In the genomic region with DNA sequence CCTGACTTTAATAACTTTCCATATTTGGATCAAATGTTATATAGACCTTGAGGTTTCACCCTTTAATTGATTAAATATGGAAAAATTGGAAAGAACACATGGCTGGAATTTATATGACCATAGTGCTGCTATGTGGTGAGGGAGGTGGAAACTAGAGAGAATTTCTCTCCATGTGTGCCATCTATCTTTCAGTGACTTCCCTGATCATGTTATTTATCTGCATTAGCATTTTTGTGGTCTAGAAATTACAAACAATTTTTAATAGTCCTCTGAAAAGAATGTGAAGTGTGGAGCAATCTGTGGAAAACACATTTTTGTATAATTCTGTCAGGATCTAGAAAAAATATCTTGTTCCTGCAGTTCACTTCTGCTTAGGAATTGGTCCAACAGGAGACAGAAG, we compare ENCODE assay signal across 28 mouse cellular contexts.
A peak's percentile ranks its signal among the peaks of the same experiment; 100 is the strongest.
DNase-seq lines count a peak whose midpoint lies in the region; ATAC-seq lines count a peak whose summit lies in the region.
"Had no signal": no experiment of that assay in that cellular context is flagged by ENCODE, and none has a peak within 500 bp of the region (broad histone marks: within the 10 kb centered on the region; RNA-seq: fewer than 3 reads in every experiment).

No protein-coding gene starts in this region.

- 0 out of 2 replicates have a peak, but pooled peaks cover 6% of the 10 kb centered on the region for H3K4me1 ChIP-seq in embryonic facial prominence, embryonic 14.5 days (ENCODE audit: control insufficient read depth, insufficient read depth, low read length)
- H3K4me1 ChIP-seq in embryonic facial prominence, embryonic 10.5 days = peaks cover 9% of the 10 kb centered on the region
- peaks cover 5% of the 10 kb centered on the region for H3K4me1 ChIP-seq in limb, embryonic 15.5 days
- H3K4me1 ChIP-seq: forebrain, embryonic 13.5 days; hindbrain, embryonic 13.5 days; midbrain, embryonic 12.5 days; neural tube, embryonic 13.5 days had no signal

- no peak overlapping the region for H3K4me3 ChIP-seq in embryonic facial prominence, embryonic 14.5 days (ENCODE audit: low read depth, low read length)
- H3K4me3 ChIP-seq in embryonic facial prominence, embryonic 10.5 days = no peak overlapping the region
- no peak overlapping the region for H3K4me3 ChIP-seq in limb, embryonic 15.5 days
- H3K4me3 ChIP-seq: embryonic facial prominence, embryonic 12.5 days; forebrain, embryonic 13.5 days; heart, adult 2 months; heart, embryonic 12.5 days; hindbrain, embryonic 13.5 days; lung, embryonic 15.5 days; megakaryocyte, embryonic 14.5 days; midbrain, embryonic 12.5 days; neural tube, embryonic 13.5 days had no signal

- ATAC-seq in embryonic facial prominence, embryonic 14.5 days (ENCODE audit: low read depth) = no peak
- no peak for ATAC-seq in limb, embryonic 15.5 days (ENCODE audit: insufficient number of reproducible peaks, low FRiP score, low TSS enrichment, low read depth)
- ATAC-seq: CD4-positive, CD25-positive, alpha-beta regulatory T cell, adult 4 months; forebrain, embryonic 13.5 days; intestine, embryonic 16.5 days had no signal

- no peak overlapping the region for H3K27ac ChIP-seq in embryonic facial prominence, embryonic 14.5 days (replicated peaks; ENCODE audit: low read depth, low read length)
- H3K27ac ChIP-seq in embryonic facial prominence, embryonic 10.5 days (replicated peaks) = no peak overlapping the region
- peak overlapping the region; percentile 61; the same call in 1 of the 2 replicates for H3K27ac ChIP-seq in limb, embryonic 15.5 days
- H3K27ac ChIP-seq: embryonic facial prominence, embryonic 12.5 days; forebrain, embryonic 13.5 days; heart, adult 2 months; hindbrain, embryonic 13.5 days; lung, embryonic 15.5 days; midbrain, embryonic 12.5 days; neural tube, embryonic 13.5 days had no signal

- H3K9ac ChIP-seq in embryonic facial prominence, embryonic 14.5 days (ENCODE audit: low read depth, low read length) = no peak overlapping the region
- H3K9ac ChIP-seq in limb, embryonic 15.5 days = no peak overlapping the region
- H3K9ac ChIP-seq: embryonic facial prominence, embryonic 12.5 days; forebrain, embryonic 13.5 days; heart, embryonic 12.5 days; hindbrain, embryonic 13.5 days; lung, embryonic 15.5 days; midbrain, embryonic 12.5 days; neural tube, embryonic 13.5 days had no signal

- H3K36me3 ChIP-seq in embryonic facial prominence, embryonic 14.5 days (ENCODE audit: control insufficient read depth, insufficient read depth, low read length) = no peaks in the 10 kb centered on the region
- no peaks in the 10 kb centered on the region for H3K36me3 ChIP-seq in embryonic facial prominence, embryonic 10.5 days (replicated peaks)
- H3K36me3 ChIP-seq in limb, embryonic 15.5 days = no peaks in the 10 kb centered on the region
- H3K36me3 ChIP-seq: embryonic facial prominence, embryonic 12.5 days; heart, embryonic 12.5 days; hindbrain, embryonic 13.5 days; lung, embryonic 15.5 days; midbrain, embryonic 12.5 days; neural tube, embryonic 13.5 days had no signal

- no peaks in the 10 kb centered on the region for H3K27me3 ChIP-seq in embryonic facial prominence, embryonic 14.5 days (replicated peaks; ENCODE audit: control insufficient read depth, insufficient read depth, low read length)
- H3K27me3 ChIP-seq in embryonic facial prominence, embryonic 10.5 days (replicated peaks; ENCODE audit: low read depth, poor library complexity, severe bottlenecking) = no peaks in the 10 kb centered on the region
- H3K27me3 ChIP-seq in limb, embryonic 15.5 days = no peaks in the 10 kb centered on the region
- H3K27me3 ChIP-seq: embryonic facial prominence, embryonic 12.5 days; forebrain, embryonic 13.5 days; heart, embryonic 12.5 days; hindbrain, embryonic 13.5 days; lung, embryonic 15.5 days; megakaryocyte, embryonic 14.5 days; midbrain, embryonic 12.5 days; neural tube, embryonic 13.5 days had no signal

- DNase-seq in embryonic facial prominence, embryonic 14.5 days (ENCODE audit: low spot score) = peak; percentile 20
- no peak for DNase-seq in embryonic facial prominence, embryonic 10.5 days (ENCODE audit: low spot score)
- DNase-seq in 3134 (ENCODE audit: extremely low read depth, insufficient read length, low spot score) (peak; percentile 77), adipocyte (ENCODE audit: low spot score) (peak; percentile 46)
- no peak for DNase-seq in yolk sac, embryonic 10.5 days (ENCODE audit: low spot score)
- DNase-seq in spleen, postnatal 4 days (ENCODE audit: low spot score in 2 of 2) = no peak
- DNase-seq: adrenal gland, postnatal 10 days; cerebellum, adult 11 months; cerebellum, adult 9-10 months; cerebellum, postnatal 36 days; gastrocnemius, postnatal 25 days; heart, adult 2 months; heart, postnatal 4 days; kidney, postnatal 36 days; layer of hippocampus, postnatal 36 days; lung, postnatal 4 days had no signal

- no peak overlapping the region for H3K4me2 ChIP-seq in embryonic facial prominence, embryonic 14.5 days (ENCODE audit: low read depth, low read length)
- no peak overlapping the region for H3K4me2 ChIP-seq in limb, embryonic 15.5 days
- H3K4me2 ChIP-seq: embryonic facial prominence, embryonic 12.5 days; forebrain, embryonic 13.5 days; heart, embryonic 12.5 days; hindbrain, embryonic 13.5 days; liver, embryonic 11.5 days; lung, embryonic 15.5 days; midbrain, embryonic 12.5 days; neural tube, embryonic 13.5 days had no signal

- H3K9me3 ChIP-seq in embryonic facial prominence, embryonic 14.5 days (ENCODE audit: control insufficient read depth, low read length) = no peaks in the 10 kb centered on the region
- no peaks in the 10 kb centered on the region for H3K9me3 ChIP-seq in embryonic facial prominence, embryonic 10.5 days
- no peaks in the 10 kb centered on the region for H3K9me3 ChIP-seq in limb, embryonic 15.5 days
- H3K9me3 ChIP-seq: embryonic facial prominence, embryonic 12.5 days; forebrain, embryonic 13.5 days; heart, embryonic 12.5 days; hindbrain, embryonic 13.5 days; lung, embryonic 15.5 days; megakaryocyte, embryonic 14.5 days; midbrain, embryonic 12.5 days; neural tube, embryonic 13.5 days had no signal

Comparison
In these comparisons a context has a peak if more than half of its experiments do, and no peak if none do; other contexts are left out.
1. DNase-seq: peak in embryonic facial prominence, embryonic 14.5 days (single experiment), 3134 (single experiment) and adipocyte (single experiment); none in embryonic facial prominence, embryonic 10.5 days (single experiment), yolk sac, embryonic 10.5 days (single experiment) and spleen, postnatal 4 days (0 of 2).